Mouse (Mus musculus): ENCODE measurements around the gene Tmco4. TPM values are rescaled to one million over a fixed set of nuclear protein-coding genes. Genes with fewer than 3 reads are reported as not detected.

The Tmco4 gene
- polyA plus RNA-seq, 1 experiment from 2014 or later: 10.2 TPM

DNA sequence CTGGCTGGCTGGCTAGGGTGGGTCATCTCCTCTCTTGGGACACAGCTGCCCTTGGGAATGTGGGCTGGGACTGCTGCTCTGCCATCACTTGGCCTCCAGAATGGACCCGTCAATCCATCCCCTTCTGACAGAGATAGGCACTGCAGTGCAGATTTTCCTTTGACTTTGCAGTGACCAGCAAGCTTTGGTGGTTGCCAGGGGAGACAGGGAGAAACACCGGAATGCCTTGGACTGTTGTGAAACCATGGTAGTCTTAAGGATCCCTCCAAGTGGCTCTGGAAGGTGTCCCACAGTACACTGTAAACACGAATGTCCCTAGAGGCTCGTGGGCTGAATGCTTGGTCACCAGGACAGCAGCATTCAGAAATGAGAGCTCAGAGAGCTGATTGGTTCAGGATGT lies 33.2 kb upstream of the Tmco4 start:
- DNase-seq (ENCODE audit: low spot score) (no peak), ATAC-seq (replicated peaks; ENCODE audit: low FRiP score, low read depth) (peak; percentile 9; the same call in 1 of the 2 replicates)
- WGBS: 63% methylated on average over 4 of the region's 4 CpGs
- Histone ChIP-seq H3K9me3 (replicated peaks; ENCODE audit: low read length) (no peaks in the 10 kb centered on the region), H3K4me2 (ENCODE audit: low read length) (no peak overlapping the region), H3K36me3 (ENCODE audit: insufficient read depth, low read length) (no peaks in the 10 kb centered on the region), H3K9ac (ENCODE audit: low read depth, low read length) (no peak overlapping the region), H3K27me3 (ENCODE audit: insufficient read depth, low read length) (no peaks in the 10 kb centered on the region), H3K4me1 (replicated peaks; ENCODE audit: insufficient read depth, low read length) (peaks cover 19% of the 10 kb centered on the region; the same call in 1 of the 2 replicates), H3K27ac (peak overlapping the region; percentile 70; the same call in 1 of the 2 replicates), H3K4me3 (replicated peaks; ENCODE audit: low read depth, low read length) (no peak overlapping the region)
- no peak for TF ChIP-seq CTCF (IDR thresholded peaks at IDR 0.05; ENCODE audit: low read depth)

DNA sequence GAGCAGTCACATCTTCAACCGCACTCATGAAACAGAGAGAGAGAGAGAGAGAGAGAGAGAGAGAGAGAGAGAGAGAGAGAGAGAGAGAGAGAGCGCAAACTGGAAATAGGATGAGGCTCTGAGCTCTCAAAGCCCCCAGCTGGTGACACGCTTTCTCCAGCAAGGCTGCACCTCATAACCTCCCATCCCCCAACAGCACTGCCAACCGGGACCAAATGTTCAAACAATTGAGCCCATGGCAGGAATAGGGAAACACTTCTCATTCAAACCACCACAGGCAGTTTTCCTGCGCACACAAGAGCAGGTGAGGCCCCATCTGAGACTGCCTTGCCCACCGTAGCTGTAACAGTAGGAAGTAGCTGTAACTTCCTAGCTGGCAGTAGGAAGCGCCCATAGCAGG lies 31.3 kb upstream of the Tmco4 start:
- ATAC-seq (replicated peaks; ENCODE audit: low FRiP score, low read depth): no peak
- Histone ChIP-seq H3K9me3 (replicated peaks; ENCODE audit: low read length) (no peaks in the 10 kb centered on the region), H3K27me3 (ENCODE audit: insufficient read depth, low read length) (no peaks in the 10 kb centered on the region), H3K27ac (peak overlapping the region; percentile 79), H3K9ac (ENCODE audit: low read depth, low read length) (no peak overlapping the region), H3K4me3 (replicated peaks; ENCODE audit: low read depth, low read length) (no peak overlapping the region), H3K4me1 (replicated peaks; ENCODE audit: insufficient read depth, low read length) (peaks cover 19% of the 10 kb centered on the region; the same call in 1 of the 2 replicates), H3K36me3 (ENCODE audit: insufficient read depth, low read length) (no peaks in the 10 kb centered on the region), H3K4me2 (ENCODE audit: low read length) (no peak overlapping the region)
- DNase-seq (ENCODE audit: low spot score): peak; percentile 45
- 24% methylated on average over 7 of the region's 7 CpGs for WGBS
- no peak for TF ChIP-seq CTCF (IDR thresholded peaks at IDR 0.05; ENCODE audit: low read depth)

DNA sequence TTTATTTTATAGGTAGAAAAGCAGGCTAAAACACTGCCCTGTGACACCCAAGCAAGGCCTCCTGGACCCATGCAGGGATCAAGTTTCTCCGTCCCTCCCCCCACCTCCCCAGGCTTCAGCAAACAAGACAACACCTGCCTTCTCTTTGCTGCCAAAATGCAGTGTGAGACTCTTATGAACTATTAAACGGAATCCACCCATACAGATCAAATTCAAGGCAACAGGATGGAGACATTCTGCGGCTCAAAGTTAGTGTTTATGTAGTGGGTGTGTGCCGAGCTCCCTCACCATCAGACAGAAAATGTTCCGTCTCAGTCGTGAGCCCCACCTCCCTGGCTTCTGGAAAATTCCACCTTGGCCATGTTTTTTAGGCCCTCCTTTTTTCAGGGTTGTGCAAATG lies 30.7 kb upstream of the Tmco4 start:
- Histone ChIP-seq H3K4me1 (replicated peaks; ENCODE audit: insufficient read depth, low read length) (peaks cover 19% of the 10 kb centered on the region; the same call in 1 of the 2 replicates), H3K9ac (ENCODE audit: low read depth, low read length) (no peak overlapping the region), H3K9me3 (replicated peaks; ENCODE audit: low read length) (no peaks in the 10 kb centered on the region), H3K27me3 (ENCODE audit: insufficient read depth, low read length) (no peaks in the 10 kb centered on the region), H3K27ac (peak overlapping the region; percentile 79), H3K36me3 (ENCODE audit: insufficient read depth, low read length) (no peaks in the 10 kb centered on the region), H3K4me2 (ENCODE audit: low read length) (no peak overlapping the region), H3K4me3 (replicated peaks; ENCODE audit: low read depth, low read length) (no peak overlapping the region)
- DNase-seq (ENCODE audit: low spot score) (peak; percentile 49), ATAC-seq (replicated peaks; ENCODE audit: low FRiP score, low read depth) (no peak)
- TF ChIP-seq CTCF (IDR thresholded peaks at IDR 0.05; ENCODE audit: low read depth): no peak
- 12% methylated on average over 6 of the region's 6 CpGs for WGBS

DNA sequence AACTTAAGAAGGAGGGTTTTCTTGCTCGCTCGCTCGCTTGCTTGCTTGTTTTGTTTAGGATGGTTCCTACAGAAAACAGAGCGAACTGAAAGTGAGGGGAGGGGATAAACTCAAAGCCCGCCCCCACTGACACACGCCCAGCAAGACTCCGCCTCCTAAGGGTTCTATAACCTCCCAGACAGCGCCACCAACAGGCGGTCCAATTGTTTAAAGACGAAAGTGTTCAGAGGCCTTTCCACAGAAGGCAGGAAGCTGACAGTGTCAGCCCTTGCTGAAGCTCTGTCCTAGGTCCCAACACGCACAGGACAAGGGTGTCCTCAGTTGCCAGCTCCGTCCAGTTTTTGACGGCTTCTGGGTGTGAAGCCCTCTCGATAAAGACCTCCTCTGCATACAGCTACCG lies 29.0 kb upstream of the Tmco4 start:
- Histone ChIP-seq H3K27me3 (ENCODE audit: insufficient read depth, low read length) (no peaks in the 10 kb centered on the region), H3K4me1 (replicated peaks; ENCODE audit: insufficient read depth, low read length) (peaks cover 15% of the 10 kb centered on the region; the same call in 1 of the 2 replicates), H3K9me3 (replicated peaks; ENCODE audit: low read length) (no peaks in the 10 kb centered on the region), H3K4me3 (replicated peaks; ENCODE audit: low read depth, low read length) (peak overlapping the region; percentile 20), H3K4me2 (ENCODE audit: low read length) (peak overlapping the region; percentile 37; the same call in 1 of the 2 replicates), H3K36me3 (ENCODE audit: insufficient read depth, low read length) (no peaks in the 10 kb centered on the region), H3K9ac (ENCODE audit: low read depth, low read length) (no peak overlapping the region), H3K27ac (no peak overlapping the region)
- TF ChIP-seq CTCF (IDR thresholded peaks at IDR 0.05; ENCODE audit: low read depth): peak; percentile 83
- WGBS: 27% methylated on average over 15 of the region's 15 CpGs
- DNase-seq (ENCODE audit: low spot score) (peak; percentile 96), ATAC-seq (replicated peaks; ENCODE audit: low FRiP score, low read depth) (peak; percentile 59; the same call in 1 of the 2 replicates)

DNA sequence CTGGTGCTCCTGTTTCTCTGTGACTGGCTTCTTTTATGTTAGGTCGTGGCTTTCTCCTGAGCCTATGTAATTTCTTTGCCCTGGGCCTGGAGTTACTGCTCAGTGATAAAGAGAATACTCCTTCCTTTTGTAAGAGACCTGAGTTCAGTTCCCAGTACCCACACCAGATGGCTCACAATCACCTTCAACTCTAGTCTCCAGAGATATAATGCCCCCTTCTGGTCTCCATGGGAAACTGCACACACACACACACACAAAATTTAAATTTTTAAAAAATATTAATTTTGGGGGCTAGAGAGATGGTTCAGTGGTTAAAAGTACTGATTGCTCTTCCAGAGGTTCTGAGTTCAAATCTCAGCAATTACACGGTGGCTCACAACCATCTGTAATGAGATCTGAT lies 24.4 kb upstream of the Tmco4 start:
- H3K27me3 ChIP-seq (ENCODE audit: insufficient read depth, low read length): no peaks in the 10 kb centered on the region
- peaks cover 3% of the 10 kb centered on the region; the same call in 1 of the 2 replicates for H3K4me1 ChIP-seq (replicated peaks; ENCODE audit: insufficient read depth, low read length)
- H3K4me2 ChIP-seq (ENCODE audit: low read length): no peak overlapping the region
- H3K36me3 ChIP-seq (ENCODE audit: insufficient read depth, low read length): no peaks in the 10 kb centered on the region
- no peak overlapping the region for H3K4me3 ChIP-seq (replicated peaks; ENCODE audit: low read depth, low read length)
- no peak for ATAC-seq (replicated peaks; ENCODE audit: low FRiP score, low read depth)
- DNase-seq (ENCODE audit: low spot score): no peak
- H3K27ac ChIP-seq: no peak overlapping the region
- WGBS: 86% methylated on average over 2 of the region's 2 CpGs
- H3K9me3 ChIP-seq (replicated peaks; ENCODE audit: low read length): no peaks in the 10 kb centered on the region
- TF ChIP-seq CTCF (IDR thresholded peaks at IDR 0.05; ENCODE audit: low read depth): peak; percentile 21; the same call in 1 of the 2 replicates
- no peak overlapping the region for H3K9ac ChIP-seq (ENCODE audit: low read depth, low read length)

DNA sequence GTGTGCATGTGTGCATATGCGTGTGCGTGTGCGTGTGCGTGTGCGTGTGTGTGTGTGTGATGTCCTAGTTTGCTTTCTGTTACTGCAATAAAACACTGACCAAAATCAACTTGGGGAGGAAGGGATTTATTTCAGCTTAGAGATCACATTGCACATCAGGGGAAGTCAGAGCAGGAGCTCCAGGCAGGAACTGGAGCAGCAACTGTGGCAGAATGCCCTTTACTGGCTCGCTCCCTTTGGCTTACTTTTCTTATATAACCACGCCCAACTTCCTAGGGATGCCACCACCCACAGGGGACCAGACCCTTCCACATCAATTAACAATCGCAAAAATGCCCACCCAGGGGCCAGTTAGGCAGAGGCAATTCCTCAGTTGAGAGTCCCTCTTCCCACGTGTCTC lies 14.1 kb upstream of the Tmco4 start:
- WGBS: 68% methylated on average over 9 of the region's 9 CpGs
- Histone ChIP-seq H3K9me3 (replicated peaks; ENCODE audit: low read length) (no peaks in the 10 kb centered on the region), H3K4me2 (ENCODE audit: low read length) (no peak overlapping the region), H3K27ac (no peak overlapping the region), H3K36me3 (ENCODE audit: insufficient read depth, low read length) (no peaks in the 10 kb centered on the region), H3K9ac (ENCODE audit: low read depth, low read length) (no peak overlapping the region), H3K4me3 (replicated peaks; ENCODE audit: low read depth, low read length) (no peak overlapping the region), H3K4me1 (replicated peaks; ENCODE audit: insufficient read depth, low read length) (no peaks in the 10 kb centered on the region), H3K27me3 (ENCODE audit: insufficient read depth, low read length) (no peaks in the 10 kb centered on the region)
- DNase-seq (ENCODE audit: low spot score) (no peak), ATAC-seq (replicated peaks; ENCODE audit: low FRiP score, low read depth) (no peak)
- no peak for TF ChIP-seq CTCF (IDR thresholded peaks at IDR 0.05; ENCODE audit: low read depth)

DNA sequence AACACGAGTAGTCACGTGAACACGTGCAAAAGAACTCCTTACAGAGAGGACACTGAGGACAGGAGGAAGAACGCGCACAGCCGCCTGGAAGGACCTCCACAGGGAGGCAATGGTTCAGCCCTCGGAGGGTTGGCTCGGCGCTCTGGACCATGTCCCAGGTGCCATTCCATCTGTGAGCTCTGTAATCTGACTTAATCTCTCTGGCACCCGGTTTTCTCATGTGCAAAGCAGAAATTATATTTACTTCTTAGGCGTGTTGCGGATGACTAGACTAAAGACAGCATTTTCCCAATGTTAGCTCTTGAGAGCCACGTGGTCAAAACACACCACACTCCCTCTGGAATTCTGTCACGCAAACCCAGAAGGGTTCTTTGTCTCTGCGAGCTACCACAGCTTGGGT lies 13.6 kb upstream of the Tmco4 start:
- Histone ChIP-seq H3K4me1 (replicated peaks; ENCODE audit: insufficient read depth, low read length) (no peaks in the 10 kb centered on the region), H3K4me2 (ENCODE audit: low read length) (no peak overlapping the region), H3K27me3 (ENCODE audit: insufficient read depth, low read length) (no peaks in the 10 kb centered on the region), H3K36me3 (ENCODE audit: insufficient read depth, low read length) (no peaks in the 10 kb centered on the region), H3K9me3 (replicated peaks; ENCODE audit: low read length) (no peaks in the 10 kb centered on the region), H3K27ac (peak overlapping the region; percentile 25; the same call in 1 of the 2 replicates), H3K4me3 (replicated peaks; ENCODE audit: low read depth, low read length) (no peak overlapping the region), H3K9ac (ENCODE audit: low read depth, low read length) (no peak overlapping the region)
- DNase-seq (ENCODE audit: low spot score) (no peak), ATAC-seq (replicated peaks; ENCODE audit: low FRiP score, low read depth) (no peak)
- no peak for TF ChIP-seq CTCF (IDR thresholded peaks at IDR 0.05; ENCODE audit: low read depth)
- whole genome bisulfite sequencing: 77% methylated on average over 15 of the region's 15 CpGs
